Mouse (Mus musculus) layer of hippocampus, postnatal 14 days (tissue): Measurements from ENCODE around the gene Fars2. TPM values are rescaled to one million over a fixed set of nuclear protein-coding genes. Genes with fewer than 3 reads are reported as not detected.

Source experiments
- DNase-seq, 2 experiments: peaks; one replicate each; pipeline ENCODE4 v3.0.0; 2021 to 2022; ENCODE audit warnings: low spot score in 2 of 2, mixed read lengths in 1 of 2
- total RNA-seq, 2 experiments: library from RNA; stranded (reverse); gene quantifications; 2 replicates each; pipeline ENCODE4 v1.2.3; 2021

Fars2 gene
- total RNA-seq, 2 experiments from 2014 or later = 30.2 to 37.4 TPM

GRCm38 (mm10) chr13:36214056-36214455 is 96.8 kb downstream of the Fars2 start:
- no peak for DNase-seq

- no peak for DNase-seq
These were observed 98.8 kb downstream of the Fars2 start for GRCm38 (mm10) chr13:36216005-36216404.

DNA sequence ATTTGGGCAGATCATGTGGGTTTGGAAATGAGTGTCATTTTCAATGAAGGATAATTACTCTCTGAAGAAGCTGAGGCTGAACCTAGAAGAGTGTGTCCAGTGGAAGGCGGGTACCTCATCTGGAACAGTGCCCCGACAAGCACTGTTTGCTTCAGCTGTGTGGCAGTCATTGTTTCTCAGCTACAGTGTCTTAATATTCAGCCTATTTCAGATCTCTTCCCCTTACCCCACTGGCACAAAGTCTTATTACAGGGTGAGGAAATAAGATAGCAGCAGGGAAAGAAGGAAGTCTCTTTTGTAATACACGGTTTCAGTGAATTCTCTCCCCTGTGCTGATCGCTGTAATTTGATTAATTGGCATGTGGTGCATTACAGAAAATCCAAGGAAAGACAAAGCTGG is 101.1 kb downstream of the Fars2 start:
- no peak for DNase-seq

- no peak for DNase-seq
These were observed 102.3 kb downstream of the Fars2 start for GRCm38 (mm10) chr13:36219506-36219905.

GRCm38 (mm10) chr13:36221897-36222296 is 104.7 kb downstream of the Fars2 start:
- peak in 1 of 2 experiments; percentile 14 for DNase-seq

DNA sequence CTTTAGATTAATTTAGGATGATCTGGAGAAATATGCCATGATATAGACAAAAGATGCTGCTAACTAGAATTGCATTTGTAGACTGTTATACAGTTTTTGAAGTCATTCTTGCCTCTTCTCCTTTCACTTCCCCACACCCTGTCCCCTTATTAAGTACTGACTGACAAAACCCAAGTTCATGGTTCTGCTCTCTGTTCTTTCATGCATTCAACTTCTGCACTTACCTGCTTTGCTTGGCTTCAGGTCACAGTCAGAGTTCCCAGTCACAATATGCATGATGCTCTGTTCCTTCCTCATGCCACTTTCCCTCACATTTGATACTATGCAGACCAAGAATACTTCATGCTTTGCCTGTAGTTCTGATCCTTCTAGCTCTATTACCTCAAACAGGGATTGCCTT is 105.5 kb downstream of the Fars2 start:
- DNase-seq = no peak

- DNase-seq = no peak
These were observed 107.2 kb downstream of the Fars2 start for GRCm38 (mm10) chr13:36224431-36224830.

DNA sequence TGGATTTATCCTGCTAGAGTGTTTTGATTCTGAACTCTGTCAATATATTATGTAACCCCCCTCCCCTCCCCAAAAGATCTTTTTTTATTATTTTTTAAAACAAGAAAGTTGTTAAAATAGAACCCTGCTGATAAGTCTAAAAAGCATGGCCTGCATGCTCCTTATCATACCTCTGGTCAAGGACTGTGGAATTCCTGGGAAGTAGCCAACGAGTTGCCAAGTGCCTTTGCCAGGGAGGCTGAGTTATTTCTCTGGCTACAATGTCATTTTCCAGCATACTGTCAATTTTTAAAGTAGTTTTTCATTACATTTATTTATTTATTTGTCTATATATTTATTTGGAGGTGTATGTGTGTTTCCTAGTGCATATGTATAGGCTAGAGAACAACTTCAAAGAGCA is 125.0 kb downstream of the Fars2 start:
- no peak for DNase-seq

DNA sequence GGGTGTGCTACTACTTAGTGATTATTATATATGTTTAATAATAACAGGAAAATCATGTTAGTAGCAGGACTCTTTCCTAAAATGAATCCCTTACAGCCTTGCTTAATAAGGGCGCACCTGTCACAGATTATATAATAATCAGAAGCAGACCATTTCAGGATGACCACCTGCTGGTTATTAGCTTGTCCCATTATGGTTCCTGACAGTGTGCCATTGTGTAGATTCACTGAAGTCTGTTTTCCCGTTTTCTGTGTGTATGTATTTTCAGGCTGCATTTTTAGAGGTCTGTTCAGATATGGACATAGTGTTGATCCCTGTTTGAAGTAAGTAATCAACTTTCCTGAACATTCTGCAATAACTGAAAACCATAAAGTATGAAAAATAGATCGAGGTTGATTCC is 136.7 kb downstream of the Fars2 start:
- no peak for DNase-seq

DNA sequence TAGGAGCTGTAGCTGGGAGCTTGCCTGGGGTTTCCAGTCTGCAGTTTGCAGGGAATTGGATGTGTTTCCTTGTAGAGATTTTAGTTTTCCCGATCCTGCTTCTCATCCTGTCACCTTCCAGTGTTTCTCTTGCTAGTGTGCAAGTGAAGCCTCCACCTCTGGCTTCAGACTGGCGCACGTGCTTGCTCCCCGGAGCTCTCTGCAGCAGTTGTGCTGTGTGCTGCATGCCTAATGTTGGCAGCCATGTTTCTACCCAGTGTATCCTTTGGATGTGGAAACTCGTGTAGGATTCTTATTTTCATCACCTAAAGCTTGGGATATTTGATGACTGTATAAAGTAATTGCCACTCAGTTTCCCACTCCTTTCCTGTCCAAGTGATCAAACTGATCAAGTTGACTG is 140.0 kb downstream of the Fars2 start:
- no peak for DNase-seq

DNA sequence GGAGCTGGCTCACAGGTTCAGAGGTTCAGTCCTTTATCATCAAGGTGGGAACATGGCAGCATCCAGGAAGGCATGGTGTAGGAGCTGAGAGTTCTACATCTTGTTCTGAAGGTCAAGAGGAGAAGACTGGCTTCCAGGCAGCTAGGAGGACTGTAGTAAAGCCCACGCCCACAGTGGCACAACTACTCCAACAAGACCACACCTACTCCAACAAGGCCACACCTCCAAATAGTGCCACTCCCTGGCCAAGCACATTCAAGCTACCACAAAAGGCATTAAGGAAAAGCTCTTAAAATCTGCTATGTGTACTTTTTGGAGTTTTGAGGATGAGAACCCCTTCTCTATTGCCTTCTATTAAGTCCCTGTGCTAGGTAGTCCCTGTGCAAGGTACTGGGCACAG is 142.5 kb downstream of the Fars2 start:
- DNase-seq = no peak

GRCm38 (mm10) chr13:36261299-36261698 is 144.1 kb downstream of the Fars2 start:
- no peak for DNase-seq

- no peak for DNase-seq
These were observed 146.3 kb downstream of the Fars2 start for GRCm38 (mm10) chr13:36263240-36264095.

DNA sequence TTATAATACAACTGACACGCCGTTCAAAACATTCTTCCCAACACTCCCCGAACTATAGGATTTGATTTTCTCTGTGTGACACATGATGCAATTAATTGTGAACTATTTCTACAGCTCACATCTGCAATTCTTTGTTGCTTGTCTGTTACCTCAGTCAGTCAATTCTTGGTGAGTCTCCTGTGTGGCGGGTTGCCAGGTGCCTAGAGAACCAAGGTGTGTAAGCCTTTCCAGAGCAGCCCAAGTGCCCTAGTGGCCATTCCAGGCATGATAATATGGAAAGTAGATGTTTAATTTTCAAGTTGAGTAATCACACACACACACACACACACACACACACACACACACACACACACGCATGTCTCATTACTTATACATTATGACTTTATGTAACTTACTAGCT is 147.2 kb downstream of the Fars2 start:
- DNase-seq = no peak

- DNase-seq = peak in 1 of 2 experiments; percentile 45
These were observed 148.1 kb downstream of the Fars2 start for GRCm38 (mm10) chr13:36265342-36265744.

GRCm38 (mm10) chr13:36267399-36267798 is 150.2 kb downstream of the Fars2 start:
- DNase-seq = no peak

GRCm38 (mm10) chr13:36270867-36271266 is 153.7 kb downstream of the Fars2 start:
- no peak for DNase-seq

DNA sequence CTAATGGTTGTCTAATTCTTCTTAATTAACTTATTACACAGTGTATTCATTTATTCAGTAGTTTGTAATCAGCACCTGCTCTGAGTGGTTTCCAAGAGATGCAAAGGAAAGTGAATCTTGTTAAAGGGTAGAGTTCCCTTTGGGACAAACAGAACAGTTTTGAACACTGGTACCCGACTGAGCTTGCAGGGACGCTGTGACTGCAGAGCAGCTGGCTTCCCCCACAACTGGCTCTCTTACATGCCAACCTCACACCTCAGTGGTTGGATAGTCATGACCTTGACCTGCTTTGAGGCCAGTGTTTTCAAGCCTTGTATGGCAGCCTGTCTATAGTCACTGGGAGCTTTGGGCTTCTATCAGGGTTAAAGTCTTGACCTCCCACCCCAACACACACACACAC is 156.3 kb downstream of the Fars2 start:
- no peak for DNase-seq

DNA sequence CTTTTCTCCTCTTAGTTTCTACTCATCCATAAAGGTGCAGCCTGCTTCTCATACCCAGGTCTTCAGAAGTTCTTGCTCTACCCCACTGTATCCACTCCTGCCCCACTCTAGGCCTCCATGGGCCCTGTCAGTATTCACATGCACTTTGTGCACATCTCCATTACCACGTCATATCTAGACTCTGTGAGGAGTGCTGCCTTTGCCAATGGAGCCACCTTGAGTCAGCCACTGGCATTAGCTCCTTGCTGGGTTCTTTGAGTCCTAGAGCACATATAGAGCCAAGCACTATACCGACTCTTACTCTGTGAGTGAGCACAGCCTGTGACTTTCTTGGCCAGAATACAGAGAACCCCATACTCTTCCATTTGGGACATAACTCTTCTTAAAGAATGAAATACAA is 159.0 kb downstream of the Fars2 start:
- no peak for DNase-seq

DNA sequence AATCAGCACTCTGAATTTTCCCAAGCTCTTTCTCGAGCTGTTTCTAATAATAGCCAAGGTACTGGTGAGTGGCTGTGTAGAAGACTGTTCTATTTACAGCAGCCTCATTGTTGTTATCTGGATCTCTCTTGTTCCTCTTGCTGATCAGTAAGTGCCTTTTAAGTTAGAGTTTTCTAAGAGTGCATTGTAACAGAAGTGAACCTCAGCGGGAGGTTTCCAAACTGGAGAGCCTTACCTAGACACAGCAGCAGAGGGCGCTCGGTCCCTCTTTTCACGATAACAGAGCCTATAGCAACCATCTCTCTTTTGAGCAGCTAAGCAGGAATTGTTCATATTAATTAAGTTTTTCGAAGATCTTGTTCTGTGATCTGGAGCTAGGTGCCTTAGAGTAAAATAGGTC is 164.8 kb downstream of the Fars2 start:
- DNase-seq = peak; percentile 73 to 83

DNA sequence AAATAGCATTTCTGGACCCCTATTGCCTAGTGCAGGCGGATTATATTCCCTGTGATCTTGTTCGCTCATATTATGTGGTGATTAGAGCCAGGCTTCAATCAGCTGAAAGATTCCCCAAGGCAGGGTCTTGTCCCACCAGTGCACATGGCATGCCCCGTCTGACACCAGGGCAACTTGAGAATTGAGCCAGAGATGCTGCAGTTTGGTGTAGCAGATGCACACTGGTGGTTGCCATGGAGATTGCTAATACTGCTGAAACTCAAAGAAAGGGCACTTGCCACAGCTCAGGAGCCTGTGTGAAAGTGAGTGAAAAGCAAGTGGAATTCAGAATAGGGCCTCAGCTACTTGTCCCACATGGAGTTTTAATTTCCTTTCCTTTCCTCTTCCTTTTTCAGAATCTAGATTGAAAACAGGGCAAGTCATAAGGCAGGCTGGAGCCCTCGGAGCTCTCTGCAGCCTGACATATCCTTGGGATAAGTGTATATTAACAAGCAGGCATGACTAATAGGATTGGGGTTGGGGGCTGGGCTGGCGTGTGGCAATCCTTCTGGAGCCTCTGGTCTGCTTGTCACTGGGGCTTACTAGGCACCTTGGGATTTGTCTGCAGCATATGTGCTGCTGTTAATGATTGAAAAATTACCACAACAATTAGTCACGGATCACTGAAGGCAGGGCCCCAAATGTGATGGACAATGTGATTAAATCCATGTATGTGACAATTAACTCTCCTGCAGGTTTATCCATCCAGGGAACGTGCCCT is 165.8 kb downstream of the Fars2 start:
- DNase-seq = peak; percentile 41 to 58

- peak in 1 of 2 experiments; percentile 23 for DNase-seq
These were observed 166.4 kb downstream of the Fars2 start for GRCm38 (mm10) chr13:36283545-36284067.
